Mouse (Mus musculus) limb, embryonic 12.5 days (tissue): ENCODE results near the gene Gcsam. TPM values are rescaled to one million over a fixed set of nuclear protein-coding genes. Genes with fewer than 3 reads are reported as not detected.
A peak's percentile ranks its signal among the peaks of the same experiment; 100 is the strongest.

Source experiments
- ATAC-seq: fragments of 200-750 bp; cut with Nextera tagmentation; 2 replicates; pipeline ENCODE4 v1.8.0; 2017; ENCODE audit warnings: low read depth, moderate TSS enrichment; ENCODE audit not compliant: insufficient number of reproducible peaks, insufficient read depth, low FRiP score, low TSS enrichment
- H3K27ac ChIP-seq: fragments of 300-500 bp; sonication (generic); 2 replicates; pipeline ENCODE4 v1.5.1; 2016; ENCODE audit warnings: mild to moderate bottlenecking, moderate library complexity
- H3K27me3 ChIP-seq: fragments of 300-500 bp; sonication (generic); 2 replicates; pipeline ENCODE4 v1.6.1; 2016; ENCODE audit warnings: mild to moderate bottlenecking, moderate library complexity
- H3K36me3 ChIP-seq: fragments of 300-500 bp; sonication (generic); 2 replicates; pipeline ENCODE4 v1.6.1; 2016; ENCODE audit warnings: mild to moderate bottlenecking, moderate library complexity
- H3K4me1 ChIP-seq: fragments of 300-500 bp; sonication (generic); replicated peaks from 2 replicates; pipeline ENCODE4 v1.6.1; 2016
- H3K4me2 ChIP-seq: fragments of 300-500 bp; sonication (generic); 2 replicates; pipeline ENCODE4 v1.6.1; 2016; ENCODE audit warnings: mild to moderate bottlenecking, moderate library complexity
- H3K4me3 ChIP-seq: fragments of 300-500 bp; sonication (generic); replicated peaks from 2 replicates; pipeline ENCODE4 v1.5.1; 2016; ENCODE audit warnings: mild to moderate bottlenecking
- H3K9ac ChIP-seq: fragments of 300-500 bp; sonication (generic); replicated peaks from 2 replicates; pipeline ENCODE4 v1.6.1; 2016; ENCODE audit warnings: mild to moderate bottlenecking, moderate library complexity
- H3K9me3 ChIP-seq: fragments of 300-500 bp; sonication (generic); 2 replicates; pipeline ENCODE4 v1.6.1; 2016; ENCODE audit warnings: mild to moderate bottlenecking, moderate library complexity
- WGBS: fragments of 180-500 bp; shearing (Covaris S2); methylation state at CpG from one replicate; pipeline ENCODE4 v1.1.7; 2016; 5-methylcytosine and 5-hydroxymethylcytosine counted together
- polyA plus RNA-seq: library from polyadenylated mRNA; unstranded; fragments of >200 nt; fragmentation: Nextera tagmentation; extraction: Ambion mirVana; gene quantifications from 2 replicates; pipeline ENCODE4 v1.2.1, GENCODE M21; 2016

Gene Gcsam
- polyA plus RNA-seq, 1 experiment from 2014 or later = 0.15 TPM

DNA sequence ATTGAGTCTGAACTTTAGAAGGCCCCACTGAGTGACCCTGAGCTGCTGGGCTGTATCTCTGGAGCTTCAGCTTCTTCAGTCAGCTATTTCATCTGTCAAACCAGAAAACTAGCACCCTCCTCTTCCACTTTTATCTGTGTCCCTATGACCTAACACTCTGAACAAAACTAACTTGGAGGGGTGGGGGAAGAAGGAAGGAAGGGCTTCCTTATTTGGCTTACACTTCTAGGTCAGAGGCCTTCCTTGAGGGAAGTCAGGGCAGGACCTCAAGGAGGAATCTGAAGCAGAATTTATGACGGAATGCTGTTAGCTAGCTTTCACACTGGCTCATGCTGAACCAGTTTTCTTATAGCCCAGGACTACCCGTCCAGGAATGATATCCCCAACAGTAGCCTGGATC lies 41.3 kb downstream of the Gcsam start:
- no peak overlapping the region for H3K27ac ChIP-seq
- no peak overlapping the region for H3K4me2 ChIP-seq
- ATAC-seq = no peak
- no peaks in the 10 kb centered on the region for H3K9me3 ChIP-seq
- WGBS = 62% methylated on average over 2 of the region's 2 CpGs
- peaks cover 4% of the 10 kb centered on the region for H3K4me1 ChIP-seq
- H3K27me3 ChIP-seq = peaks cover 28% of the 10 kb centered on the region
- no peak overlapping the region for H3K9ac ChIP-seq
- no peak overlapping the region for H3K4me3 ChIP-seq
- H3K36me3 ChIP-seq = no peaks in the 10 kb centered on the region

DNA sequence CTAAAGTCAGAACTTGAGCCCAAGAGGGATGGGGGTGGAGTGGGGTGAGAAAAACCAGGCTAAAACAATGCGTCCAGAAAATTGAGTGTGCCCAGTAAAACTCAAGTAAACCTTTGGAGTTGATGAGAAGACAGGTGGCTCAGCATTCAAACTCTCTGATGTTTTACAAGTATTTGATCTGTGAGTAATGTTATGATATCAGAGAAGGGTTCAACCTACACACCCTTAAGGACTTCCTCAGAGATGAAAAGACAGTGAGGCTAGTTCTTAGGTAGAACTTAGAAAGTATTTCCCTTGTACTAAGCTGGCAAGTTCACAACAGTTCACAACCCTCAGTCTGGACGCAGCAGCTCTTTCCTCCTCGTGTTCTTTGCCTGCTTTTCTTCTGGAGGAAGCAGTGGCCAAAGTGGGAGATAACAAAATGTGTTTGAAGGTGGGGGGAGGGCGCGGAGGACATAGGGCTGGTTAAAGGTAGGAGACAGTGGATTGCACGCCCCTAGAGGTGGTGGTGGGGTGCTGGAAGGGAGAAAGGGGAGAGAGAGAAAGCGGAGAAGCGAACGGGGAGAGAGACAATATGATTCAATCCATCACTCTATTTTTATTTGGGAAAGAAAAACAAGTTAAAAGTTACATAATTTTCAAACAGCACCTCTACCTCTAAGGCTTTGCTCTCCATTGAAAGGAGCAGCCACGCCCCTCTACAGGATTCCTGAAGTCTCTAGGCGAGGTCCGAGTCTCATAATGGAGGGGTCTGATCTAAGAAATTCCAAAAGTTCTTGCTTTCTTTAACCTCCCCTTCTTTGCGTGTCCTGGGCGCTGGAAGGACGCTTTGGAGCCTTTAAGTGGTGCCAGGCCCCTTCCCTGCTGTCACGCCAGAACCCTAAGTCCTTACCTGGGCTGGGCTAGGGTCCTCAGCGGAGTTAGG lies 43.1 kb downstream of the Gcsam start:
- 9% methylated on average over 17 of the region's 17 CpGs for WGBS
- Histone ChIP-seq H3K4me2 (peak overlapping the region; percentile 76), H3K27me3 (peaks cover 28% of the 10 kb centered on the region), H3K9me3 (no peaks in the 10 kb centered on the region), H3K4me3 (peak overlapping the region; percentile 39), H3K27ac (no peak overlapping the region), H3K4me1 (peaks cover 4% of the 10 kb centered on the region), H3K36me3 (no peaks in the 10 kb centered on the region), H3K9ac (no peak overlapping the region)
- no peak for ATAC-seq

DNA sequence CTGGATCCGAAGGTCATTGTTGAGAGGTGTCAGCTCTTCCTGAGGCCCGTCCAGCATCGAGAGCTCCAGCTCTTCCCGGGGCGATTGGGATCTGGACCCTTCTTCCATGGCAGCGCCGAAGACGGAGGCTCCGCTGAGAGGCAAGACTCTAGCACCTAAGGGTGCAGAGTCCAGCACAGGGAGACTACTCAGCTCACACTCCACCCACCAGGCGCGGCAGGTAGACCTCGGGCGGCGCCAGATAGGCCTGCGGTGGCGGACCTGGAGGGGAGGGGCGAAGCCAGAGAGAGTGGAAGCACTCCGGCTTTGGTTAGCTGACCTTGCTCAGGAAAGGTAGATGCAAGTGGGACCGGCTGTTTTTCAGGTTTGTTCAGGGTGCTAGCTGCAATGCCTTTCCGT lies 43.8 kb downstream of the Gcsam start, which contains the start of gene BC016579:
BC016579 (minus strand) TSS at position 135 of the 399 bp plus-strand sequence.
- WGBS = 3% methylated on average over 20 of the region's 20 CpGs
- Histone ChIP-seq H3K9ac (peak within 1 kb of the TSS; percentile 45; the same call in 1 of the 2 replicates), H3K27ac (no peak within 1 kb of the TSS), H3K4me2 (peak within 1 kb of the TSS; percentile 76), H3K4me1 (peaks cover 4% of the 10 kb centered on the region), H3K9me3 (no peaks in the 10 kb centered on the region), H3K36me3 (no peaks in the 10 kb centered on the region), H3K27me3 (peaks cover 28% of the 10 kb centered on the region), H3K4me3 (peak within 1 kb of the TSS; percentile 39)
- ATAC-seq = no peak

DNA sequence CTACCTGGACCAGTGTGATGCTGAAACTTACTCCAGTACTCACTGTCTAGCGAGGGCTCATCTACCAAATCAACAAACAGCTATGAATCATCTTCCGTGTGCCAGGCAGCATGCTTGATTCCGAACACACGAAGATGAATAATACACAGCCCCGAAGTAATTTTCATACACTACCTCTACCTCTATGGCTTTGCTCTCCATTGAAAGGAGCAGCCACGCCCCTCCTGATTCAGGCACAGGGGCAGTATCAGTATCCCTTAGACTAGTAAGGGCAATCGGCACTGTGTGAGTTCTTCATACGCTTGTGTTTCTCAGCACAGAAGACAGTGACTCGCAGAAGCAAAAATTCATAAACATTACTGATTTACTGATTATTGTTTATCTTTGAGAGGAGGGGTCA lies 44.3 kb downstream of the Gcsam start:
- Histone ChIP-seq H3K4me1 (peaks cover 4% of the 10 kb centered on the region), H3K27me3 (peaks cover 28% of the 10 kb centered on the region), H3K36me3 (no peaks in the 10 kb centered on the region), H3K4me3 (peak overlapping the region; percentile 39), H3K4me2 (peak overlapping the region; percentile 76), H3K27ac (no peak overlapping the region), H3K9me3 (no peaks in the 10 kb centered on the region), H3K9ac (no peak overlapping the region)
- no peak for ATAC-seq
- whole genome bisulfite sequencing = 59% methylated on average over 9 of the region's 9 CpGs

DNA sequence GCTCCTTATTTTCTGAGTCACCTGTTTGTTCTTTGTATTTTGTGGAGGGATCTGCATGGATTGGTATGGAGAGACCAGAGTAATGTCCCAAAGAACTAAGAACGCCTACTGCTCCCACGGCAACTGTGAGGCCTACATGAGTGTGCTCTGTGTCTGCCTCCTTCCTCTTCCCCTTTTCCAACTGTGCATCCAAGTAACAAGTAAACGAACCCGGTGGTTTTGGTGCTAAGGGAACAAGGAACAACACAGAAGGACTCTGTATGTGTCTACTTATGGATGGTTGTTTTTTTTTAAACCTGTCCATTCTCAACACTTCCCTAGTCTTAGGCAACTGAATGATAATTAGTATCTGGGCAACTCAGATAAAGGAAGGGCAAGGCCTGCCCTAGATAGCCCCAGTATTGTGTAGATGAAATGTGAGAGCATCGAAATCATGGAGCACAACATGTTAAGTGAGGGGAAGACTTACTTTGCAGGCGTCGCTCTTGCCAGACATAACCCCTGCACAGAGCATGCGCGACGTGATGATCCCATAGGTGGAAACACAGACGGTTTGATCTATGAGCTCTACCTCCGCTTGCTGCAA lies 47.5 kb downstream of the Gcsam start:
- Histone ChIP-seq H3K27ac (no peak overlapping the region), H3K9ac (no peak overlapping the region), H3K36me3 (no peaks in the 10 kb centered on the region), H3K4me1 (peaks cover 4% of the 10 kb centered on the region), H3K9me3 (no peaks in the 10 kb centered on the region), H3K4me3 (no peak overlapping the region), H3K4me2 (no peak overlapping the region), H3K27me3 (peaks cover 25% of the 10 kb centered on the region)
- 93% methylated on average over 12 of the region's 12 CpGs for WGBS
- ATAC-seq = no peak

DNA sequence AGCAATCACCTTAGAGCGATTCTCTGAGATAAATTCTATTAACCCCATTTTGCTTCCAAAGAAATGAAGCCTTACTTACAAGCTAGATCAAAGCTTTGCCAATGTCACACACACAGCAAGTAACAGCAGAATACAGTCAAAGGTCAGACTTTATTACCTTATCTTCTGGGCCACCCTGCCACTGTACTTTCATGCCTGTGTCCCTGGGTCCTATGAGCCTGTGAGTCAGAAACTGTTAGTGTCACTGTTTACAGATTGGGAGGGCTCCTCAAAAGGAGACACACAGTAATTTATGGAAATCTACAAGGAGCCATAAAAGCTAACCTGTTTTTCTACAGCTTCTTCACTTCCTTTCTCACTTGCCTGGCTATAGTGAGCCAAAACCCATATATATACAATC lies 48.1 kb downstream of the Gcsam start:
- no peak overlapping the region for H3K4me2 ChIP-seq
- H3K9ac ChIP-seq = no peak overlapping the region
- peaks cover 4% of the 10 kb centered on the region for H3K4me1 ChIP-seq
- no peak for ATAC-seq
- no peak overlapping the region for H3K4me3 ChIP-seq
- H3K27ac ChIP-seq = no peak overlapping the region
- WGBS = 89% methylated on average over 1 of the region's 1 CpGs
- H3K36me3 ChIP-seq = no peaks in the 10 kb centered on the region
- no peaks in the 10 kb centered on the region for H3K9me3 ChIP-seq
- peaks cover 21% of the 10 kb centered on the region for H3K27me3 ChIP-seq

DNA sequence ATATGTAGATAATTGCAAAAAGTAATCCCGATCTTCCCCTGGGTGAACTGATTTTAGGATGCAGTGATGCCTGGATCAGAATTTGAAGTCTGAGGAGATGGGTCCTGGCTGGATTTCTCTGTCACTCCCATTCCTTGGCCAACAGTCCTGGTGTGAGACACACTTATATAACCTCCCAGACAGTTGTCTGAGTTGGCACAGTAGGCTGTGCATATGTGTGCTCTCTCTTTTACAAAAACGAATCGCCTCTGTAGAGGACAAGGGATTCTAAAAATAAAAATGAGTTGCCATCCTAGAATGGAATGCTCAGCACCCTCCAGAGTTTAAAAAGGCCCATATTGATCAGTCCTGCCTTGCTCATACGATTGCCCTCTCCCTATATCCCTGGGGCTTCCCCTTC lies 49.4 kb downstream of the Gcsam start:
- 80% methylated on average over 4 of the region's 4 CpGs for WGBS

DNA sequence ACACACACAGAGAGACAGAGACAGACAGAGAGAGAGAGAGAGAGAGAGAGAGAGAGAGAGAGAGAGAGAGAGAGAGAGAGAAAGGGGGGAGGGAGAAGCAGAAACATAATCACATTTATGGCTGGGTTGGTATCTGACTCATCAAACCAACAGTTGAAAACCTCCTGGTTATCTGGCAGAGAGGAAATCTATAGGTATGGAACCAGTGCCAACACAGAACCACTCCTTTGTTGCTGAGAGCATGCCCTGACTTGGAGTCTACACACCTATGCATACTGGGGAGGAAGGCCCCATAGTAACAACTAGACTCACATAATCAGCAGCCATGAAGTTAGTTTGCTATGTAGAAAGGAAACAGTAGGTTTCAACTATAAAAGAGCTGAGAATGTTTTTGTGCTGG lies 52.2 kb downstream of the Gcsam start:
- H3K36me3 ChIP-seq = no peaks in the 10 kb centered on the region
- ATAC-seq = no peak
- H3K9ac ChIP-seq = no peak overlapping the region
- no peaks in the 10 kb centered on the region for H3K9me3 ChIP-seq
- H3K27ac ChIP-seq = no peak overlapping the region
- no peak overlapping the region for H3K4me3 ChIP-seq
- H3K4me1 ChIP-seq = no peaks in the 10 kb centered on the region
- no peak overlapping the region for H3K4me2 ChIP-seq
- no peaks in the 10 kb centered on the region for H3K27me3 ChIP-seq

More for the DNA sequence above, 49.4 kb downstream of the Gcsam start:
- H3K36me3 ChIP-seq = no peaks in the 10 kb centered on the region
- no peak for ATAC-seq
- H3K4me1 ChIP-seq = no peaks in the 10 kb centered on the region
- no peak overlapping the region for H3K9ac ChIP-seq
- H3K4me3 ChIP-seq = no peak overlapping the region
- no peak overlapping the region for H3K27ac ChIP-seq
- H3K4me2 ChIP-seq = no peak overlapping the region
- H3K27me3 ChIP-seq = peaks cover 7% of the 10 kb centered on the region
- no peaks in the 10 kb centered on the region for H3K9me3 ChIP-seq

DNA sequence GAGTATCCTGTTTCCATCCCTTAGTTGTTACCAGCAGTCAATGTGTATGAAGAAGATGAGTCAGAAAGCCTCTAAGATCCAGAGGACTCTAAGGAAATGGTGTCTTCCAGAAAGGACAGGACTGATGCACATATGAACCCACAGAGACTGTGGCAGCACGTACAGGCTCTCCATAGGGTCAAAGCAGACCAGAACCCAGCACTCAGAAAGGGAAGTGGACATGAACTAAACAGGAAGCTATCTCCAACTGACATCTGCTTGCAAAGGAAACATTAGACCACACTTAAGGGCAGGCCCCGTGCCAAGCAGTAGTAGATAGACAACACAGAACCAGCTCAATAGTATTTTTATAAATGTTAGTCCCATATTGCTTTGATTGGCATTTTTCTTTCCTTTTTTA lies 56.0 kb downstream of the Gcsam start:
- Histone ChIP-seq H3K4me2 (no peak overlapping the region), H3K27me3 (no peaks in the 10 kb centered on the region), H3K36me3 (no peaks in the 10 kb centered on the region), H3K27ac (no peak overlapping the region), H3K9ac (no peak overlapping the region), H3K9me3 (no peaks in the 10 kb centered on the region), H3K4me3 (no peak overlapping the region), H3K4me1 (no peaks in the 10 kb centered on the region)
- WGBS = 83% methylated on average over 2 of the region's 2 CpGs
- ATAC-seq = no peak

DNA sequence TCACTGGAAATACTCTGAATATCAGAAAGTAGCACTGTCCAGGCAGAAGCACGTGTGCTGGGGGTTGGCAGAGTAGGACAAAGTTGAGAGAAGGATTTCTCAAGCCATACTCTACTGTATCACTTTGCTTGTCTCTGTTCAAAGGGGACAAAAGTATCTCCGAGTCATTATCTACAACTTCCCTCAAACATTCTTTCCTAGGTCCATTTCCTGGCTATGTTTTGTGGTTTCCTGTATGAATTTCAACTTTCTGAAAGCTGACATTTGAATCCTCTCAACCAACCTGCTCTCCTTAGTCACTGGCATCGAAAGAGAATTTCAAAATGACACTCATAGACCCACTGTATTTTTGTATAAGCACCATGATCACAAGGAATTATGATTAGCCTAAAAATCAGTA lies 58.0 kb downstream of the Gcsam start:
- Histone ChIP-seq H3K27ac (no peak overlapping the region), H3K36me3 (no peaks in the 10 kb centered on the region), H3K9me3 (no peaks in the 10 kb centered on the region), H3K4me2 (no peak overlapping the region), H3K4me3 (no peak overlapping the region), H3K4me1 (no peaks in the 10 kb centered on the region), H3K27me3 (no peaks in the 10 kb centered on the region), H3K9ac (no peak overlapping the region)
- WGBS = 66% methylated on average over 3 of the region's 3 CpGs
- ATAC-seq = no peak

DNA sequence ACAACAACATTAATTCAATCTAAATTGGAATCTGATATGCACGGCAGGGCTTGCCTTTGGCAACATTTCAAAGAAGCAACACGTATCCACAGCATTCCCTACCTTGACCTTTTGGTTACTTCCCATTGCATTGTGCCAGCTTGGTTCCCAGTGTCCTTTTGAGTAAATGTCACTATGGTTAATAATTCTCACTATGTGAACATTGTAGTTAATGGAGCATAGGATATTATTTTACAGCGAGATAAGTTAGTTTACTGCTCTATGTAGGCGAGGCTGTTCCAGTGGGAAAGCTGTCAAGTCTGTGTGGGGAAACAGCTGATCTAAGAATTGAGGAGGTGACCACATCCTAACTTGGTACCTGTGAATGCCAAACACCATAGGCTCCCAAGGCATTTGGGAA lies 59.8 kb downstream of the Gcsam start:
- ATAC-seq = no peak
- no peak overlapping the region for H3K9ac ChIP-seq

More for the DNA sequence above, 59.8 kb downstream of the Gcsam start:
- Histone ChIP-seq H3K4me3 (no peak overlapping the region), H3K27ac (no peak overlapping the region), H3K4me2 (no peak overlapping the region), H3K36me3 (no peaks in the 10 kb centered on the region), H3K27me3 (no peaks in the 10 kb centered on the region), H3K9me3 (no peaks in the 10 kb centered on the region), H3K4me1 (no peaks in the 10 kb centered on the region)
- 80% methylated on average over 4 of the region's 4 CpGs for WGBS
